Mouse (Mus musculus): ENCODE data around the gene Pnma1. TPM values are rescaled to one million over a fixed set of nuclear protein-coding genes. Genes with fewer than 3 reads are reported as not detected.

Pnma1 gene
- total and polyA plus RNA-seq, 3 experiments, result 0.13 to 0.30 TPM; not detected in 1

GRCm38 (mm10) chr12:84195195-84195594, 46.9 kb upstream of the Pnma1 start (continued):
- TF ChIP-seq EP300 (IDR thresholded peaks at IDR 0.05; ENCODE audit: low read length) (no peak; the same call in 1 of the 2 replicates), BHLHE40 (IDR thresholded peaks at IDR 0.05; ENCODE audit: low read depth, low read length) (0 out of 2 replicates have a peak, but pooled peaks have one; percentile 3), MAFK (IDR thresholded peaks at IDR 0.05; ENCODE audit: insufficient replicate concordance, low read length) (no peak), ZMIZ1 (IDR thresholded peaks at IDR 0.05; ENCODE audit: low read depth, low read length) (no peak), RAD21 (IDR thresholded peaks at IDR 0.05; ENCODE audit: low read depth, low read length) (no peak), HCFC1 (IDR thresholded peaks at IDR 0.05; ENCODE audit: low read depth, low read length) (no peak), CHD2 (IDR thresholded peaks at IDR 0.05; ENCODE audit: low read length) (no peak), JUN (IDR thresholded peaks at IDR 0.05; ENCODE audit: insufficient read depth, low read depth, low read length) (no peak), MEF2A (IDR thresholded peaks at IDR 0.05; ENCODE audit: borderline replicate concordance, low read depth, low read length) (peak; percentile 34; the same call in 1 of the 2 replicates), CHD1 (IDR thresholded peaks at IDR 0.05; ENCODE audit: low read depth, low read length) (no peak), E2F4 (IDR thresholded peaks at IDR 0.05; ENCODE audit: insufficient replicate concordance, low read depth, low read length) (no peak), NRF1 (IDR thresholded peaks at IDR 0.05; ENCODE audit: low read depth, low read length) (no peak)

DNA sequence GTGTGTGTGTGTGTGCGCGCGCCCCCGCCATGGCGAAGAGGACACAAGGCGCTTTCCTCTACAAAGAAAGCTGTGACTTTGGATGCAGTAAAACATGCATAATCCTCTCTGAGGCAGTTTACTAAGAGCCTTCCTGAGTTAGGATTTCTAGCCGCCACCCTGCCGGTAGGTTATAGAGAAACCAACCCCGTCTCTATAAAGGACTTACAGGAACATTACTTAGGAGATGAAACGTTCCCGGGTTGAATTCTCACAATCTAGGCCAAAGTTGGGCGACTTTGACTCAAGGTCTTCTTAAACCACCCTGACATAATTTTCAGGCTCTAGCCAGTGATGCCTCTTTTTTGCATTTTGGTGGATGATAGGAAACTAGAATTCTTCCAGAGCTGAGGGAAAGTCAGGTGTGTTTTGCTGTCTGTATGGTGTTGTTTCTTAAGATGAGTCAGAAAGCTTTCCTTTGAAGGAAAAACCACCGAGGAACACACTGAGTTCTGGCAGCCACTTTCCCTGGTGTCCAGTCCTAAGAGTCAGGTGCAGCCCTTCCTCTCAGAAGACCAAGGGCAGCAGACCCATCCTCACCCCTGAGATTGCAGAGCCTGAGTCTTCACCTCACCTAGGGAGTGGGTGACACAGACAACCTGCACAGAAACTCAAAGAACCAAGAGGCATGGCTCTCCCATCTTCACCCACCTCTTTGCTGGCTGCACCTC, 46.3 kb upstream of the Pnma1 start:
- Histone ChIP-seq H3K27me3 (replicated peaks) (no peaks in the 10 kb centered on the region), H3K79me2 (replicated peaks; ENCODE audit: control insufficient read depth, extremely low read depth, insufficient read depth, poor library complexity, severe bottlenecking) (peaks cover 30% of the 10 kb centered on the region), H3K36me3 (replicated peaks in 1 of 2; ENCODE audit: control insufficient read depth in 1 of 2, insufficient read depth in 1 of 2, low read length in 1 of 2) (peaks cover 0 to 17% of the 10 kb centered on the region in 2 experiments), H3K27ac (ENCODE audit: insufficient read depth, low read depth) (peak overlapping the region; percentile 80), H3K4me2 (ENCODE audit: insufficient read depth, low read depth, poor library complexity, severe bottlenecking) (peak overlapping the region; percentile 89), H3K4me1 (ENCODE audit: control insufficient read depth in 1 of 2, insufficient read depth in 2 of 2) (peaks cover 16 to 56% of the 10 kb centered on the region in 2 experiments), H3K9ac (ENCODE audit: insufficient read depth, low read depth) (peak overlapping the region; percentile 66), H3K9me3 (replicated peaks; ENCODE audit: low read length) (no peaks in the 10 kb centered on the region), H3K4me3 (replicated peaks in 1 of 3; ENCODE audit: low read depth in 2 of 3, low read length in 2 of 3, poor library complexity in 1 of 3) (peak overlapping the region; percentile 37 to 71 (median 50))
- DNase-seq (ENCODE audit: extremely low read depth), result no peak
- TF ChIP-seq MXI1 (IDR thresholded peaks at IDR 0.05; ENCODE audit: low read depth, low read length) (no peak), MAZ (IDR thresholded peaks at IDR 0.05; ENCODE audit: low read depth, low read length) (no peak), TCF12 (IDR thresholded peaks at IDR 0.05; ENCODE audit: low read depth, low read length) (0 out of 2 replicates have a peak, but pooled peaks have one; percentile 31), ETS1 (conservative IDR thresholded peaks at IDR 0.05; ENCODE audit: low read depth, low read length) (peak; percentile 45), IRF4 (IDR thresholded peaks at IDR 0.05; ENCODE audit: low read depth, low read length) (0 out of 2 replicates have a peak, but pooled peaks have one; percentile 55), MAX (IDR thresholded peaks at IDR 0.05; ENCODE audit: low read length) (peak; percentile 27; the same call in 1 of the 2 replicates), RAD21 (IDR thresholded peaks at IDR 0.05; ENCODE audit: low read depth, low read length) (no peak), BHLHE40 (IDR thresholded peaks at IDR 0.05; ENCODE audit: low read depth, low read length) (peak; percentile 62), EP300 (IDR thresholded peaks at IDR 0.05; ENCODE audit: low read length) (peak; percentile 9), SIN3A (IDR thresholded peaks at IDR 0.05; ENCODE audit: low read length) (peak; percentile 36)
- in situ Hi-C loops (cut with MboI; ENCODE audit: low pct_ligation_motif_present, low pct_unique_long_range_greater_than_20kb, low sequenced_read_pairs), result no loop called here
- dilution Hi-C loops (cut with MboI; ENCODE audit: extremely low pct_ligation_motif_present, extremely low pct_unique_long_range_greater_than_20kb, low sequenced_read_pairs), result no loop called here

All from CH12.LX (cell line).